Mouse (Mus musculus) T-helper 17 cell (primary cell): ENCODE data around the gene Hist1h2bb.

Experiments
- in situ Hi-C, 2 experiments: fragments of 300-600 bp; cut with MboI, MseI; formaldehyde crosslinking; loops; 1 replicate in 1 of 2; 2 replicates in 1 of 2; pipeline ENCODE4 v1.15.1; 2025; ENCODE audit warnings: high pct_unique_total_duplicates in 2 of 2

Gene Hist1h2bb

GRCm38 (mm10) chr13:23725213-23725612, 21.3 kb upstream of the Hist1h2bb start:
- in situ Hi-C loops: loop anchor here in 1 of 2 experiments (5.0 kb wide), 1 partner anchor 93 kb away; no protein-coding TSS in a partner anchor

GRCm38 (mm10) chr13:23728472-23729191, 17.9 kb upstream of the Hist1h2bb start:
- in situ Hi-C loops: loop anchor here in 1 of 2 experiments (5.0 kb wide), 1 partner anchor 96 kb away; no protein-coding TSS in a partner anchor

GRCm38 (mm10) chr13:23729192-23729525, 17.4 kb upstream of the Hist1h2bb start:
- in situ Hi-C loops: loop anchor here in 1 of 2 experiments (5.0 kb wide), 1 partner anchor 97 kb away; no protein-coding TSS in a partner anchor

GRCm38 (mm10) chr13:23729706-23730105, 16.8 kb upstream of the Hist1h2bb start:
- in situ Hi-C loops: loop anchor here in 1 of 2 experiments (5.0 kb wide), 2 partner anchors 37 to 97 kb away; no protein-coding TSS in a partner anchor

- in situ Hi-C loops: loop anchor here in 1 of 2 experiments (5.0 kb wide), 1 partner anchor 38 kb away; no protein-coding TSS in a partner anchor
Observed at GRCm38 (mm10) chr13:23730479-23730878, 16.1 kb upstream of the Hist1h2bb start.

GRCm38 (mm10) chr13:23732156-23732804, 14.3 kb upstream of the Hist1h2bb start:
- in situ Hi-C loops: loop anchor here in 1 of 2 experiments (5.0 kb wide), 1 partner anchor 40 kb away; no protein-coding TSS in a partner anchor

GRCm38 (mm10) chr13:23737091-23737490, 9.4 kb upstream of the Hist1h2bb start:
- in situ Hi-C loops: loop anchor here in 1 of 2 experiments (5.0 kb wide), 2 partner anchors 35 to 110 kb away; no protein-coding TSS in a partner anchor

GRCm38 (mm10) chr13:23738041-23738440, 8.5 kb upstream of the Hist1h2bb start:
- in situ Hi-C loops: loop anchor here in 1 of 2 experiments (5.0 kb wide), 2 partner anchors 36 to 111 kb away; no protein-coding TSS in a partner anchor

GRCm38 (mm10) chr13:23738677-23739068, 7.9 kb upstream of the Hist1h2bb start, which contains the start of gene Hist1h1c:
Gene Hist1h1c, plus strand, starts transcription at chr13:23738808.
- in situ Hi-C loops: loop anchor here in 1 of 2 experiments (5.0 kb wide), 2 partner anchors 36 to 111 kb away; no protein-coding TSS in a partner anchor

GRCm38 (mm10) chr13:23739069-23739921, 7.2 kb upstream of the Hist1h2bb start:
- in situ Hi-C loops: loop anchor here in 1 of 2 experiments (5.0 kb wide), 2 partner anchors 37 to 112 kb away; no protein-coding TSS in a partner anchor

- in situ Hi-C loops: loop anchor here in 1 of 2 experiments (5.0 kb wide), 2 partner anchors 38 to 113 kb away; no protein-coding TSS in a partner anchor
Observed at GRCm38 (mm10) chr13:23739922-23740252, 6.6 kb upstream of the Hist1h2bb start.

GRCm38 (mm10) chr13:23740256-23740840, 6.2 kb upstream of the Hist1h2bb start:
- in situ Hi-C loops: no loop called here

GRCm38 (mm10) chr13:23740910-23741309, 5.6 kb upstream of the Hist1h2bb start:
- in situ Hi-C loops: no loop called here

GRCm38 (mm10) chr13:23742007-23742406, 4.5 kb upstream of the Hist1h2bb start:
- in situ Hi-C loops: no loop called here

- in situ Hi-C loops: no loop called here
Observed at GRCm38 (mm10) chr13:23743215-23743614, 3.3 kb upstream of the Hist1h2bb start.

GRCm38 (mm10) chr13:23743963-23744362, 2.6 kb upstream of the Hist1h2bb start:
- in situ Hi-C loops: no loop called here

- in situ Hi-C loops: loop anchor here (5.0 kb wide), 1 partner anchor 1707 kb away; the partner anchor contains the start of genes Hist1h2ah (in 2 of the 2) and Hist1h2bk (in 2 of the 2)
Observed at GRCm38 (mm10) chr13:23744421-23745380, 1.8 kb upstream of the Hist1h2bb start.

GRCm38 (mm10) chr13:23745381-23746161, 963 bp upstream of the Hist1h2bb start, which contains the start of gene Hist1h3c:
Gene Hist1h3c, minus strand, starts transcription at chr13:23745602.
- in situ Hi-C loops: loop anchor here (5.0 kb wide), 1 partner anchor 1708 kb away; the partner anchor contains the start of genes Hist1h2ah (in 2 of the 2) and Hist1h2bk (in 2 of the 2)
